Mouse (Mus musculus) embryonic facial prominence, embryonic 12.5 days (tissue): ENCODE data around the gene Cma1. TPM values are rescaled to one million over a fixed set of nuclear protein-coding genes. Genes with fewer than 3 reads are reported as not detected.
"Not testable (repeated sequence)": the region's sequence is repeated elsewhere in the genome, so short reads cannot be mapped to it uniquely, and the experiment has no call there.

Source experiments
- ATAC-seq: fragments of 200-750 bp; cut with Nextera tagmentation; 2 replicates; pipeline ENCODE4 v1.8.0; 2017; ENCODE audit not compliant: insufficient number of reproducible peaks, insufficient read depth, low FRiP score, low TSS enrichment
- H3K27ac ChIP-seq: fragments of 300-500 bp; sonication (generic); 2 replicates; pipeline ENCODE4 v1.5.1; 2016; ENCODE audit warnings: mild to moderate bottlenecking
- H3K27me3 ChIP-seq: fragments of 300-500 bp; sonication (generic); 2 replicates; pipeline ENCODE4 v1.6.1; 2016; ENCODE audit warnings: mild to moderate bottlenecking, moderate library complexity
- H3K36me3 ChIP-seq: fragments of 300-500 bp; sonication (generic); 2 replicates; pipeline ENCODE4 v1.6.1; 2016; ENCODE audit warnings: mild to moderate bottlenecking
- H3K4me1 ChIP-seq: fragments of 300-500 bp; sonication (generic); 2 replicates; pipeline ENCODE4 v1.6.1; 2016
- H3K4me2 ChIP-seq: fragments of 300-500 bp; sonication (generic); replicated peaks from 2 replicates; pipeline ENCODE4 v1.6.1; 2016; ENCODE audit warnings: mild to moderate bottlenecking, moderate library complexity
- H3K4me3 ChIP-seq: fragments of 300-500 bp; sonication (generic); 2 replicates; pipeline ENCODE4 v1.5.1; 2016; ENCODE audit warnings: mild to moderate bottlenecking
- H3K9ac ChIP-seq: fragments of 300-500 bp; sonication (generic); 2 replicates; pipeline ENCODE4 v1.6.1; 2016; ENCODE audit warnings: mild to moderate bottlenecking, moderate library complexity
- H3K9me3 ChIP-seq: fragments of 300-500 bp; sonication (generic); 2 replicates; pipeline ENCODE4 v1.6.1; 2016; ENCODE audit warnings: mild to moderate bottlenecking, moderate library complexity
- WGBS: fragments of 180-500 bp; shearing (Covaris S2); methylation state at CpG from one replicate; pipeline ENCODE4 v1.1.7; 2016; 5-methylcytosine and 5-hydroxymethylcytosine counted together
- polyA plus RNA-seq: library from polyadenylated mRNA; unstranded; fragments of >200 nt; fragmentation: Nextera tagmentation; extraction: Ambion mirVana; gene quantifications from 2 replicates; pipeline ENCODE4 v1.2.1, GENCODE M21; 2016

The Cma1 gene
- 0.60 and 0.85 TPM in 2 replicates for polyA plus RNA-seq

- H3K27ac ChIP-seq, result no peak within 1 kb of the TSS
- no peak within 1 kb of the TSS for H3K4me2 ChIP-seq
- H3K36me3 ChIP-seq, result no peaks in the 10 kb centered on the region
- H3K9me3 ChIP-seq, result no peaks in the 10 kb centered on the region
- no peak within 1 kb of the TSS for H3K9ac ChIP-seq
- H3K27me3 ChIP-seq, result no peaks in the 10 kb centered on the region; the same call in 1 of the 2 replicates
- no peak within 1 kb of the TSS for H3K4me3 ChIP-seq
- no peak for ATAC-seq
- no peaks in the 10 kb centered on the region for H3K4me1 ChIP-seq
- 75% methylated on average over 4 of the region's 4 CpGs for WGBS
These were observed at the start of gene Cma1 for GRCm38 (mm10) chr14:55944575-55944974. Cma1 (minus strand) TSS chr14:55944675.

GRCm38 (mm10) chr14:55987464-55987863 is 43.0 kb upstream of the Cma1 start:
- ATAC-seq, H3K4me1 ChIP-seq: not testable (repeated sequence)
- 88% methylated on average over 2 of the region's 3 CpGs for WGBS

GRCm38 (mm10) chr14:55963900-55964299 is 19.4 kb upstream of the Cma1 start:
- H3K4me1 ChIP-seq, H3K9me3 ChIP-seq: not testable (repeated sequence)
- WGBS, result 51% methylated on average over 2 of the region's 2 CpGs

More at GRCm38 (mm10) chr14:55987464-55987863, 43.0 kb upstream of the Cma1 start:
- not testable (repeated sequence) for H3K9ac ChIP-seq, H3K4me2 ChIP-seq, H3K4me3 ChIP-seq, H3K27ac ChIP-seq, H3K9me3 ChIP-seq, H3K27me3 ChIP-seq, H3K36me3 ChIP-seq

GRCm38 (mm10) chr14:55963263-55963662 is 18.8 kb upstream of the Cma1 start:
- WGBS, result 5% methylated on average over 1 of the region's 1 CpGs
- ATAC-seq, result no peak
- H3K9ac ChIP-seq, result no peak overlapping the region
- H3K4me1 ChIP-seq, result 0 out of 2 replicates have a peak, but pooled peaks cover 3% of the 10 kb centered on the region
- no peak overlapping the region for H3K4me3 ChIP-seq
- H3K4me2 ChIP-seq, result no peak overlapping the region
- H3K27ac ChIP-seq, result no peak overlapping the region
- H3K9me3 ChIP-seq, result no peaks in the 10 kb centered on the region
- no peaks in the 10 kb centered on the region for H3K36me3 ChIP-seq
- H3K27me3 ChIP-seq, result no peaks in the 10 kb centered on the region

More at GRCm38 (mm10) chr14:55963900-55964299, 19.4 kb upstream of the Cma1 start:
- not testable (repeated sequence) for H3K36me3 ChIP-seq, H3K4me3 ChIP-seq, H3K9ac ChIP-seq, ATAC-seq, H3K27ac ChIP-seq, H3K27me3 ChIP-seq, H3K4me2 ChIP-seq

- no peaks in the 10 kb centered on the region for H3K36me3 ChIP-seq
- no peak for ATAC-seq
- 84% methylated on average over 6 of the region's 6 CpGs for WGBS
These were observed 6.0 kb upstream of the Cma1 start, which contains the start of gene Cma2 for GRCm38 (mm10) chr14:55950346-55951030. Cma2 (plus strand) TSS chr14:55950980.

GRCm38 (mm10) chr14:55946269-55946969 is 1.9 kb upstream of the Cma1 start:
- H3K36me3 ChIP-seq, result no peaks in the 10 kb centered on the region
- 72% methylated on average over 2 of the region's 2 CpGs for WGBS
- no peak overlapping the region for H3K27ac ChIP-seq
- no peak for ATAC-seq
- H3K4me3 ChIP-seq, result no peak overlapping the region
- no peaks in the 10 kb centered on the region for H3K4me1 ChIP-seq
- H3K4me2 ChIP-seq, result no peak overlapping the region
- no peak overlapping the region for H3K9ac ChIP-seq
- no peaks in the 10 kb centered on the region for H3K9me3 ChIP-seq
- no peaks in the 10 kb centered on the region; the same call in 1 of the 2 replicates for H3K27me3 ChIP-seq

More at GRCm38 (mm10) chr14:55950346-55951030, 6.0 kb upstream of the Cma1 start, which contains the start of gene Cma2:
- no peaks in the 10 kb centered on the region for H3K4me1 ChIP-seq
- no peak within 1 kb of the TSS for H3K4me3 ChIP-seq
- H3K4me2 ChIP-seq, result no peak within 1 kb of the TSS
- no peaks in the 10 kb centered on the region for H3K27me3 ChIP-seq
- H3K9me3 ChIP-seq, result no peaks in the 10 kb centered on the region
- no peak within 1 kb of the TSS for H3K9ac ChIP-seq
- H3K27ac ChIP-seq, result no peak within 1 kb of the TSS

- no peak overlapping the region for H3K9ac ChIP-seq
- no peak for ATAC-seq
- no peaks in the 10 kb centered on the region for H3K36me3 ChIP-seq
- no peaks in the 10 kb centered on the region for H3K9me3 ChIP-seq
- WGBS, result 84% methylated on average over 11 of the region's 11 CpGs
- H3K4me3 ChIP-seq, result no peak overlapping the region
- H3K27ac ChIP-seq, result no peak overlapping the region
- no peaks in the 10 kb centered on the region; the same call in 1 of the 2 replicates for H3K27me3 ChIP-seq
- H3K4me2 ChIP-seq, result no peak overlapping the region
- H3K4me1 ChIP-seq, result no peaks in the 10 kb centered on the region
These were observed 874 bp downstream of the Cma1 start for GRCm38 (mm10) chr14:55943601-55944000.

- 46% methylated on average over 7 of the region's 7 CpGs for WGBS
- Histone ChIP-seq H3K4me2 (no peak overlapping the region), H3K9ac (no peak overlapping the region), H3K9me3 (no peaks in the 10 kb centered on the region), H3K36me3 (no peaks in the 10 kb centered on the region), H3K27me3 (no peaks in the 10 kb centered on the region; the same call in 1 of the 2 replicates), H3K4me1 (no peaks in the 10 kb centered on the region), H3K27ac (no peak overlapping the region), H3K4me3 (no peak overlapping the region)
- ATAC-seq, result no peak
These were observed 4.2 kb downstream of the Cma1 start for GRCm38 (mm10) chr14:55940070-55940800.

GRCm38 (mm10) chr14:55933586-55933985 is 10.9 kb downstream of the Cma1 start:
- H3K9ac ChIP-seq, result no peak overlapping the region
- ATAC-seq, result no peak

GRCm38 (mm10) chr14:55929263-55929997 is 15.0 kb downstream of the Cma1 start:
- Histone ChIP-seq H3K9ac (no peak overlapping the region), H3K4me3 (no peak overlapping the region), H3K27ac (no peak overlapping the region), H3K9me3 (no peaks in the 10 kb centered on the region), H3K4me1 (peaks cover 4% of the 10 kb centered on the region; the same call in 1 of the 2 replicates), H3K36me3 (no peaks in the 10 kb centered on the region), H3K4me2 (no peak overlapping the region), H3K27me3 (no peaks in the 10 kb centered on the region)
- WGBS, result 47% methylated on average over 12 of the region's 12 CpGs
- no peak for ATAC-seq

More at GRCm38 (mm10) chr14:55933586-55933985, 10.9 kb downstream of the Cma1 start:
- Histone ChIP-seq H3K27me3 (no peaks in the 10 kb centered on the region), H3K9me3 (no peaks in the 10 kb centered on the region), H3K27ac (no peak overlapping the region), H3K4me1 (peaks cover 4% of the 10 kb centered on the region; the same call in 1 of the 2 replicates), H3K4me3 (no peak overlapping the region), H3K36me3 (no peaks in the 10 kb centered on the region), H3K4me2 (no peak overlapping the region)
- WGBS, result 31% methylated on average over 7 of the region's 7 CpGs

GRCm38 (mm10) chr14:55926847-55927246 is 17.6 kb downstream of the Cma1 start:
- H3K4me2 ChIP-seq, result no peak overlapping the region
- no peak overlapping the region for H3K9ac ChIP-seq
- H3K27ac ChIP-seq, result no peak overlapping the region
- WGBS, result 79% methylated on average over 4 of the region's 4 CpGs
- no peak overlapping the region for H3K4me3 ChIP-seq
- no peaks in the 10 kb centered on the region for H3K9me3 ChIP-seq
- ATAC-seq, result no peak
- H3K4me1 ChIP-seq, result peaks cover 4% of the 10 kb centered on the region; the same call in 1 of the 2 replicates
- H3K36me3 ChIP-seq, result no peaks in the 10 kb centered on the region
- H3K27me3 ChIP-seq, result no peaks in the 10 kb centered on the region
